Mouse (Mus musculus): ENCODE results near the gene Slc17a8. TPM values are rescaled to one million over a fixed set of nuclear protein-coding genes. Genes with fewer than 3 reads are reported as not detected.

Slc17a8 gene
- total RNA-seq, 2 experiments from 2014 or later = not detected

GRCm38 (mm10) chr10:89532929-89533727 is 87.9 kb downstream of the Slc17a8 start, which contains the start of gene Nr1h4:
Gene Nr1h4 (minus strand): TSS chr10:89533585.
- ATAC-seq (replicated peaks; ENCODE audit: low FRiP score, poor library complexity, severe bottlenecking) = no peak

GRCm38 (mm10) chr10:89532451-89532850 is 88.6 kb downstream of the Slc17a8 start:
- ATAC-seq (replicated peaks; ENCODE audit: low FRiP score, poor library complexity, severe bottlenecking) = no peak

GRCm38 (mm10) chr10:89531976-89532375 is 89.1 kb downstream of the Slc17a8 start:
- no peak for ATAC-seq (replicated peaks; ENCODE audit: low FRiP score, poor library complexity, severe bottlenecking)

- ATAC-seq (replicated peaks; ENCODE audit: low FRiP score, poor library complexity, severe bottlenecking) = no peak
These were observed 89.8 kb downstream of the Slc17a8 start for GRCm38 (mm10) chr10:89531194-89531634.

- ATAC-seq (replicated peaks; ENCODE audit: low FRiP score, poor library complexity, severe bottlenecking) = no peak
These were observed 94.0 kb downstream of the Slc17a8 start for GRCm38 (mm10) chr10:89527054-89527453.

- ATAC-seq (replicated peaks; ENCODE audit: low FRiP score, poor library complexity, severe bottlenecking) = no peak
These were observed 95.2 kb downstream of the Slc17a8 start for GRCm38 (mm10) chr10:89525823-89526222.

Other genes with a start within 250 kb of the Slc17a8 start
- gene Gas2l3, start 177.3 kb downstream of the Slc17a8 start, total RNA-seq (2015; ENCODE audit: low replicate concordance) = 51.2 and 53.2 TPM in 2 replicates
- 63.8 and 110 TPM in 2 replicates for gene Gas2l3, start 177.3 kb downstream of the Slc17a8 start, total RNA-seq (2017; ENCODE audit: low replicate concordance)
- gene Nr1h4, start 87.7 kb downstream of the Slc17a8 start, total RNA-seq (2015; ENCODE audit: low replicate concordance) = not detected in 2 replicates
- gene Nr1h4, start 87.7 kb downstream of the Slc17a8 start, total RNA-seq (2017; ENCODE audit: low replicate concordance) = not detected in 2 replicates
- 15.1 and 23.9 TPM in 2 replicates for gene Scyl2, start 65.0 kb upstream of the Slc17a8 start, total RNA-seq (2015; ENCODE audit: low replicate concordance)
- 13.6 and 17.3 TPM in 2 replicates for gene Scyl2, start 65.0 kb upstream of the Slc17a8 start, total RNA-seq (2017; ENCODE audit: low replicate concordance)
- 4.7 and 16.8 TPM in 2 replicates for gene Actr6, start 111.0 kb upstream of the Slc17a8 start, total RNA-seq (2015; ENCODE audit: low replicate concordance)
- 6.7 and 20.0 TPM in 2 replicates for gene Actr6, start 111.0 kb upstream of the Slc17a8 start, total RNA-seq (2017; ENCODE audit: low replicate concordance)
- gene Uhrf1bp1l, start 123.7 kb upstream of the Slc17a8 start, total RNA-seq (2015; ENCODE audit: low replicate concordance) = 9.4 and 9.6 TPM in 2 replicates
- gene Uhrf1bp1l, start 123.7 kb upstream of the Slc17a8 start, total RNA-seq (2017; ENCODE audit: low replicate concordance) = 5.5 and 9.2 TPM in 2 replicates